Mouse (Mus musculus) embryonic facial prominence, embryonic 14.5 days (tissue): ENCODE results near the gene Gm13306. TPM values are rescaled to one million over a fixed set of nuclear protein-coding genes. Genes with fewer than 3 reads are reported as not detected.
"Not testable (repeated sequence)": the region's sequence is repeated elsewhere in the genome, so short reads cannot be mapped to it uniquely, and the experiment has no call there.

Experiments used
- ATAC-seq: fragments of 200-750 bp; cut with Nextera tagmentation; 2 replicates; pipeline ENCODE4 v1.8.0; 2017; ENCODE audit warnings: low read depth, moderate number of reproducible peaks, moderate TSS enrichment
- DNase-seq: peaks from one replicate; pipeline ENCODE4 v3.0.0-alpha.2; 2015; ENCODE audit warnings: low spot score
- H3K27ac ChIP-seq: fragments of 300-500 bp; sonication (generic); replicated peaks from 2 replicates; pipeline ENCODE4 v1.5.1; 2014; ENCODE audit warnings: low read depth, mild to moderate bottlenecking, low read length, moderate library complexity
- H3K27me3 ChIP-seq: fragments of 300-500 bp; sonication (generic); replicated peaks from 2 replicates; pipeline ENCODE4 v1.6.1; 2014; ENCODE audit warnings: low read length; ENCODE audit not compliant: control insufficient read depth, insufficient read depth
- H3K36me3 ChIP-seq: fragments of 300-500 bp; sonication (generic); 2 replicates; pipeline ENCODE4 v1.6.1; 2014; ENCODE audit warnings: low read length, mixed read lengths; ENCODE audit not compliant: control insufficient read depth, insufficient read depth
- H3K4me1 ChIP-seq: fragments of 300-500 bp; sonication (generic); 2 replicates; pipeline ENCODE4 v1.6.1; 2014; ENCODE audit warnings: antibody characterized with exemption, low read length; ENCODE audit not compliant: control insufficient read depth, insufficient read depth
- H3K4me2 ChIP-seq: fragments of 300-500 bp; sonication (generic); 2 replicates; pipeline ENCODE4 v1.6.1; 2014; ENCODE audit warnings: low read depth, mild to moderate bottlenecking, low read length, moderate library complexity, mixed read lengths
- H3K4me3 ChIP-seq: fragments of 300-500 bp; sonication (generic); 2 replicates; pipeline ENCODE4 v1.5.1; 2014; ENCODE audit warnings: low read depth, mild to moderate bottlenecking, low read length
- H3K9ac ChIP-seq: fragments of 300-500 bp; sonication (generic); 2 replicates; pipeline ENCODE4 v1.6.1; 2014; ENCODE audit warnings: low read depth, mild to moderate bottlenecking, low read length, moderate library complexity, mixed read lengths
- H3K9me3 ChIP-seq: fragments of 300-500 bp; sonication (generic); 2 replicates; pipeline ENCODE4 v1.6.1; 2016; ENCODE audit warnings: low read length; ENCODE audit not compliant: control insufficient read depth
- WGBS: fragments of 180-500 bp; shearing (Covaris S2); extraction: QIAGEN DNeasy Blood & Tissue Kit; methylation state at CpG from one replicate; pipeline ENCODE4 v1.1.7; 2014; 5-methylcytosine and 5-hydroxymethylcytosine counted together
- polyA plus RNA-seq: library from polyadenylated mRNA; unstranded; fragments of >200 nt; fragmentation: Nextera tagmentation; extraction: Ambion mirVana; gene quantifications from 2 replicates; pipeline ENCODE4 v1.2.1, GENCODE M21; 2014

Gm13306 gene
- polyA plus RNA-seq, result 0.40 TPM in 1 of 2 replicates, not detected in the other

GRCm38 (mm10) chr4:42153136-42153535 lies at the start of gene Gm13306:
Gene Gm13306, plus strand, starts transcription at chr4:42153436.
- ATAC-seq, H3K9me3 ChIP-seq, DNase-seq, H3K4me1 ChIP-seq, H3K9ac ChIP-seq, H3K27me3 ChIP-seq, H3K4me2 ChIP-seq, H3K36me3 ChIP-seq, H3K4me3 ChIP-seq, H3K27ac ChIP-seq: not testable (repeated sequence)
- WGBS, result no CpG with 5 or more reads among the region's 9 CpGs

GRCm38 (mm10) chr4:42114517-42114916 lies 38.7 kb upstream of the Gm13306 start, which contains the start of gene Gm13304:
Gene Gm13304, plus strand, starts transcription at chr4:42114817.
- ATAC-seq, H3K4me2 ChIP-seq, H3K36me3 ChIP-seq, H3K4me3 ChIP-seq, H3K9me3 ChIP-seq, H3K27me3 ChIP-seq, DNase-seq, H3K27ac ChIP-seq, H3K9ac ChIP-seq, H3K4me1 ChIP-seq: not testable (repeated sequence)
- WGBS, result no CpG with 5 or more reads among the region's 5 CpGs

- H3K27me3 ChIP-seq, H3K4me2 ChIP-seq, H3K9ac ChIP-seq, H3K9me3 ChIP-seq, DNase-seq, ATAC-seq, H3K4me1 ChIP-seq, H3K36me3 ChIP-seq, H3K4me3 ChIP-seq, H3K27ac ChIP-seq: not testable (repeated sequence)
- WGBS, result no CpG with 5 or more reads among the region's 7 CpGs
Measured at GRCm38 (mm10) chr4:42168503-42168902, 15.3 kb downstream of the Gm13306 start, which contains the start of gene Gm13305. Gene Gm13305, minus strand, starts transcription at chr4:42168603.

GRCm38 (mm10) chr4:42178243-42178642 lies 25.0 kb downstream of the Gm13306 start:
- no CpG with 5 or more reads among the region's 4 CpGs for WGBS
- H3K27ac ChIP-seq, H3K36me3 ChIP-seq, DNase-seq, ATAC-seq, H3K4me1 ChIP-seq, H3K4me3 ChIP-seq, H3K9me3 ChIP-seq, H3K4me2 ChIP-seq, H3K9ac ChIP-seq, H3K27me3 ChIP-seq: not testable (repeated sequence)

GRCm38 (mm10) chr4:42183234-42184197 lies 30.3 kb downstream of the Gm13306 start:
- not testable (repeated sequence) for H3K9ac ChIP-seq, H3K4me3 ChIP-seq, H3K36me3 ChIP-seq, H3K27me3 ChIP-seq, H3K4me1 ChIP-seq, DNase-seq, H3K4me2 ChIP-seq, H3K27ac ChIP-seq, H3K9me3 ChIP-seq
- no CpG with 5 or more reads among the region's 31 CpGs for WGBS
- peak; percentile 53; the same call in 1 of the 2 replicates for ATAC-seq

- not testable (repeated sequence) for H3K4me2 ChIP-seq
- ATAC-seq, result peak; percentile 57; the same call in 1 of the 2 replicates
- no CpG with 5 or more reads among the region's 58 CpGs for WGBS
Measured at GRCm38 (mm10) chr4:42184324-42184979, 31.2 kb downstream of the Gm13306 start.

GRCm38 (mm10) chr4:42184980-42185372 lies 31.7 kb downstream of the Gm13306 start:
- not testable (repeated sequence) for H3K27ac ChIP-seq, H3K4me2 ChIP-seq, H3K4me1 ChIP-seq, H3K9ac ChIP-seq, H3K36me3 ChIP-seq, DNase-seq, H3K9me3 ChIP-seq, H3K4me3 ChIP-seq, H3K27me3 ChIP-seq
- ATAC-seq, result peak; percentile 82
- WGBS, result no CpG with 5 or more reads among the region's 25 CpGs

More at GRCm38 (mm10) chr4:42184324-42184979, 31.2 kb downstream of the Gm13306 start:
- not testable (repeated sequence) for DNase-seq, H3K9me3 ChIP-seq, H3K36me3 ChIP-seq, H3K9ac ChIP-seq, H3K27me3 ChIP-seq, H3K4me1 ChIP-seq, H3K4me3 ChIP-seq, H3K27ac ChIP-seq
